Mouse (Mus musculus) lung, postnatal 0 days (tissue): ENCODE measurements at regions not wholly inside any gene's neighbourhood (a gene's known extent, or its start where the extent isn't known, plus 50 kb on each side); places are given as distances from the start of the nearest gene placed in this dataset.

Source experiments
- CTCF ChIP-seq: IDR thresholded peaks from 2 replicates; pipeline ENCODE4 v1.5.1; 2016; ENCODE audit warnings: antibody characterized with exemption, mild to moderate bottlenecking
- EP300 ChIP-seq: IDR thresholded peaks from 2 replicates; pipeline ENCODE4 v1.6.1; 2016; ENCODE audit warnings: antibody characterized with exemption, mild to moderate bottlenecking, control low read depth

DNA sequence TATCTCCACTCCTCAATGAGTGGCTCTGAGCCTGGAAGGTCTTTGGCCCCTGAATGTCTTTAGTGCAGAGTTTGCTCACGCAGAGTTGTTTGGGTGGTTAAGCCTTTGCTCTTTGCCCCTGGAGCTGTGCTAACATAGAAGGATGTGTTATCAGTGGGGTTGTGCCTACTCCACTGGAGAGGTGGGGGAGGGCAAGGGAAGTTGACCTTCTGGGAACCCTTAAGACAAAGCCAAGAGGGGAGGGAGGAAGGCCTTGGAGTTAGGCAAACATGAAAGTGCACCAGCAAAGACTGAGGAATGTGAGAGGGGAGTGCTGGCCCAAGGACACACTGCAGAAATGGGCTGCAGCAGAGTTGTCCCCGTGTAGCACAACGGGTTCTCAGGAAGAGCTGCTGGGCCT, 96.3 kb upstream of the Shh start:
- TF ChIP-seq CTCF (no peak), EP300 (peak; percentile 94)
